8 mouse cellular contexts compared by ENCODE assay signal in genomic region chr12:112653157-112653824, GRCm38 (mm10). TPM values are rescaled to one million over a fixed set of nuclear protein-coding genes. Genes with fewer than 3 reads are reported as not detected.
DNase-seq lines count a peak whose midpoint lies in the region; ATAC-seq and TF ChIP-seq lines count a peak whose summit lies in the region.

No protein-coding gene starts in this region.

- H3K27ac ChIP-seq in ES-E14 (ENCODE audit: insufficient read depth, low read depth, low read length, poor library complexity, severe bottlenecking): no peak overlapping the region
- H3K27ac ChIP-seq in cerebellum, adult 2 months (ENCODE audit: insufficient read depth, low read length): no peak overlapping the region
- H3K27ac ChIP-seq in hindbrain, embryonic 11.5 days (ENCODE audit: low read depth, low read length): no peak overlapping the region
- H3K27ac ChIP-seq in lung, postnatal 0 days (ENCODE audit: low read length): no peak overlapping the region; the same call in 1 of the 2 replicates

- no peaks in the 10 kb centered on the region for H3K27me3 ChIP-seq in cerebellum, adult 2 months (ENCODE audit: control insufficient read depth, insufficient read depth, low read length)
- no peaks in the 10 kb centered on the region for H3K27me3 ChIP-seq in hindbrain, embryonic 11.5 days (ENCODE audit: control insufficient read depth, insufficient read depth, low read length)
- no peaks in the 10 kb centered on the region for H3K27me3 ChIP-seq in lung, postnatal 0 days (replicated peaks; ENCODE audit: insufficient read depth, low read length)

- no peak for TF ChIP-seq EP300 in lung, postnatal 0 days (IDR thresholded peaks at IDR 0.05)

- in situ Hi-C loops in ES-E14 (cut with MboI; ENCODE audit: low sequenced_read_pairs in 2 of 2, unreplicated experiment in 2 of 2): no loop called here

- no peak overlapping the region for H3K9ac ChIP-seq in ES-E14 (ENCODE audit: insufficient read depth, low read depth, low read length, poor library complexity, severe bottlenecking)
- no peak overlapping the region for H3K9ac ChIP-seq in hindbrain, embryonic 11.5 days (ENCODE audit: low read depth, low read length)
- H3K9ac ChIP-seq in lung, postnatal 0 days (replicated peaks; ENCODE audit: low read depth): no peak overlapping the region

- WGBS in cerebellum, adult 2 months: 14% methylated on average over 7 of the region's 7 CpGs
- WGBS in hindbrain, embryonic 11.5 days: 56% methylated on average over 7 of the region's 7 CpGs
- 42% methylated on average over 7 of the region's 7 CpGs for WGBS in lung, postnatal 0 days

- no peak overlapping the region for H3K4me3 ChIP-seq in ES-E14 (ENCODE audit: insufficient read depth in 1 of 2, low read depth in 1 of 2, low read length in 2 of 2, poor library complexity in 1 of 2, severe bottlenecking in 1 of 2)
- H3K4me3 ChIP-seq in cerebellum, adult 2 months (replicated peaks; ENCODE audit: insufficient read depth, low read depth, low read length): no peak overlapping the region
- H3K4me3 ChIP-seq in hindbrain, embryonic 11.5 days (ENCODE audit: low read depth, low read length): no peak overlapping the region
- H3K4me3 ChIP-seq in lung, postnatal 0 days (ENCODE audit: low read depth, low read length): no peak overlapping the region

- TF ChIP-seq POLR2A in cerebellum, adult 2 months (IDR thresholded peaks at IDR 0.05; ENCODE audit: borderline replicate concordance, insufficient read depth, low read length): no peak

- H3K36me3 ChIP-seq in ES-E14 (ENCODE audit: control insufficient read depth, insufficient read depth, low read length, poor library complexity, severe bottlenecking): peaks cover 55% of the 10 kb centered on the region
- peaks cover 20% of the 10 kb centered on the region for H3K36me3 ChIP-seq in hindbrain, embryonic 11.5 days (ENCODE audit: control insufficient read depth, insufficient read depth, low read length)
- peaks cover 51% of the 10 kb centered on the region for H3K36me3 ChIP-seq in lung, postnatal 0 days (ENCODE audit: insufficient read depth, low read length)

- TF ChIP-seq CTCF in cerebellum, adult 2 months (IDR thresholded peaks at IDR 0.05; ENCODE audit: borderline replicate concordance, insufficient read depth, low read depth, low read length): peak; percentile 99
- peak; percentile 99 for TF ChIP-seq CTCF in lung, postnatal 0 days (IDR thresholded peaks at IDR 0.05)

- H3K9me3 ChIP-seq in ES-E14 (ENCODE audit: control insufficient read depth, insufficient read depth, low read depth, low read length): no peaks in the 10 kb centered on the region
- H3K9me3 ChIP-seq in hindbrain, embryonic 11.5 days (ENCODE audit: control insufficient read depth, low read length): no peaks in the 10 kb centered on the region
- H3K9me3 ChIP-seq in lung, postnatal 0 days (ENCODE audit: low read length): no peaks in the 10 kb centered on the region

- DNase-seq in ES-E14 (ENCODE audit: low read depth, low spot score): peak; percentile 73
- DNase-seq in cerebellum, adult 2 months: peak; percentile 87 to 93
- peak; percentile 72 to 94 for DNase-seq in frontal cortex, adult 2 months (ENCODE audit: extremely low spot score in 1 of 2, low spot score in 1 of 2)
- DNase-seq in hindbrain, embryonic 11.5 days (ENCODE audit: low spot score): peak; percentile 92
- DNase-seq in layer of hippocampus, adult 9-11 months: peak; percentile 85
- DNase-seq in lung, postnatal 0 days (ENCODE audit: low spot score): peak; percentile 91
- DNase-seq in ovary, postnatal 36 days (ENCODE audit: low spot score): peak; percentile 79
- peak; percentile 53 to 74 for DNase-seq in thymus, postnatal 10 days (ENCODE audit: low spot score in 2 of 2)

- no peak overlapping the region for H3K4me2 ChIP-seq in hindbrain, embryonic 11.5 days (replicated peaks; ENCODE audit: low read depth, low read length)
- H3K4me2 ChIP-seq in lung, postnatal 0 days (replicated peaks; ENCODE audit: low read depth, low read length): no peak overlapping the region

- H3K4me1 ChIP-seq in ES-E14 (ENCODE audit: control insufficient read depth in 2 of 2, insufficient read depth in 2 of 2, low read length in 2 of 2, poor library complexity in 1 of 2): 0 out of 4 replicates have a peak, but pooled peaks cover 0 to 4% of the 10 kb centered on the region in 2 experiments
- peaks cover 4% of the 10 kb centered on the region for H3K4me1 ChIP-seq in cerebellum, adult 2 months (ENCODE audit: control insufficient read depth, insufficient read depth, low read length)
- peaks cover 2% of the 10 kb centered on the region for H3K4me1 ChIP-seq in hindbrain, embryonic 11.5 days (replicated peaks; ENCODE audit: control insufficient read depth, insufficient read depth, low read length)
- H3K4me1 ChIP-seq in lung, postnatal 0 days (ENCODE audit: insufficient read depth, low read depth, low read length): peaks cover 3% of the 10 kb centered on the region; the same call in 1 of the 2 replicates

- peak; percentile 72 for ATAC-seq in hindbrain, embryonic 11.5 days (ENCODE audit: low FRiP score)
- peak; percentile 45 for ATAC-seq in lung, postnatal 0 days

TF ChIP-seq in ES-E14, 5 proteins besides CTCF, POLR2A, EP300 and RAD21:
- no peak for TF ChIP-seq MAFK (IDR thresholded peaks at IDR 0.05; ENCODE audit: insufficient read depth, low read depth, low read length)
- TF ChIP-seq ZC3H11A (IDR thresholded peaks at IDR 0.05; ENCODE audit: borderline replicate concordance, low read depth, low read length): peak; percentile 28; the same call in 1 of the 2 replicates

RNA-seq across cellular contexts. Expression of gene Siva1, which starts 8.8 kb away (rescaled TPM):
- 301 and 355 TPM in 2 replicates for total RNA-seq in ES-E14 (2012; rRNA removed)
- polyA plus RNA-seq in cerebellum, adult 2 months (2012; rRNA removed): 33.6 and 34.6 TPM in 2 replicates
- polyA plus RNA-seq in frontal cortex, adult 2 months (2012; rRNA removed): 24.4 and 30.2 TPM in 2 replicates
- polyA plus RNA-seq in hindbrain, embryonic 11.5 days (2014; fragmentation: Nextera tagmentation; extraction: Ambion mirVana): 178 and 182 TPM in 2 replicates
- polyA plus RNA-seq in lung, postnatal 0 days (2015; fragmentation: Nextera tagmentation; extraction: Ambion mirVana): 130 and 152 TPM in 2 replicates

RNA-seq across cellular contexts. Expression of gene Akt1, which starts 21.4 kb away (rescaled TPM):
- 44.1 and 58.9 TPM in 2 replicates for total RNA-seq in ES-E14 (2012; rRNA removed)
- polyA plus RNA-seq in cerebellum, adult 2 months (2012; rRNA removed): 163 and 177 TPM in 2 replicates
- polyA plus RNA-seq in frontal cortex, adult 2 months (2012; rRNA removed): 174 and 175 TPM in 2 replicates
- 50.8 and 76.5 TPM in 2 replicates for polyA plus RNA-seq in hindbrain, embryonic 11.5 days (2014; fragmentation: Nextera tagmentation; extraction: Ambion mirVana)
- 78.8 and 91.3 TPM in 2 replicates for polyA plus RNA-seq in lung, postnatal 0 days (2015; fragmentation: Nextera tagmentation; extraction: Ambion mirVana)

RNA-seq across cellular contexts. Expression of gene Zbtb42, which starts 25.3 kb away (rescaled TPM):
- total RNA-seq in ES-E14 (2012; rRNA removed): 1.3 and 1.8 TPM in 2 replicates
- 1.5 and 1.8 TPM in 2 replicates for polyA plus RNA-seq in cerebellum, adult 2 months (2012; rRNA removed)
- 0.90 and 1.4 TPM in 2 replicates for polyA plus RNA-seq in frontal cortex, adult 2 months (2012; rRNA removed)
- polyA plus RNA-seq in hindbrain, embryonic 11.5 days (2014; fragmentation: Nextera tagmentation; extraction: Ambion mirVana): 4.3 and 7.0 TPM in 2 replicates
- polyA plus RNA-seq in lung, postnatal 0 days (2015; fragmentation: Nextera tagmentation; extraction: Ambion mirVana): 14.0 and 14.6 TPM in 2 replicates

RNA-seq across cellular contexts. Expression of gene Adssl1, which starts 33.4 kb away (rescaled TPM):
- 2.0 and 2.4 TPM in 2 replicates for total RNA-seq in ES-E14 (2012; rRNA removed)
- polyA plus RNA-seq in cerebellum, adult 2 months (2012; rRNA removed): 69.3 and 72.0 TPM in 2 replicates
- polyA plus RNA-seq in frontal cortex, adult 2 months (2012; rRNA removed): 32.6 and 33.0 TPM in 2 replicates
- 2.1 and 2.6 TPM in 2 replicates for polyA plus RNA-seq in hindbrain, embryonic 11.5 days (2014; fragmentation: Nextera tagmentation; extraction: Ambion mirVana)
- polyA plus RNA-seq in lung, postnatal 0 days (2015; fragmentation: Nextera tagmentation; extraction: Ambion mirVana): 29.9 and 43.0 TPM in 2 replicates
